Mouse (Mus musculus) limb, embryonic 14.5 days (tissue): ENCODE measurements around the gene 2010003K11Rik. TPM values are rescaled to one million over a fixed set of nuclear protein-coding genes. Genes with fewer than 3 reads are reported as not detected.

Experiments
- ATAC-seq: fragments of 200-750 bp; cut with Nextera tagmentation; 2 replicates; pipeline ENCODE4 v1.8.0; 2017; ENCODE audit warnings: low read depth, moderate number of reproducible peaks, moderate TSS enrichment; ENCODE audit not compliant: low FRiP score
- DNase-seq: peaks from one replicate; pipeline ENCODE4 v3.0.0-alpha.2; 2015; ENCODE audit warnings: low spot score
- H3K27ac ChIP-seq: fragments of 300-500 bp; sonication (generic); replicated peaks from 2 replicates; pipeline ENCODE4 v1.5.1; 2014; ENCODE audit warnings: low read depth, mild to moderate bottlenecking, low read length, moderate library complexity, mixed read lengths
- H3K27me3 ChIP-seq: fragments of 300-500 bp; sonication (generic); 2 replicates; pipeline ENCODE4 v1.6.1; 2014; ENCODE audit warnings: low read length, mixed read lengths; ENCODE audit not compliant: control insufficient read depth, insufficient read depth
- H3K36me3 ChIP-seq: fragments of 300-500 bp; sonication (generic); 2 replicates; pipeline ENCODE4 v1.6.1; 2014; ENCODE audit warnings: mild to moderate bottlenecking, low read length, moderate library complexity, mixed read lengths; ENCODE audit not compliant: control insufficient read depth, insufficient read depth
- H3K4me1 ChIP-seq: fragments of 300-500 bp; sonication (generic); 2 replicates; pipeline ENCODE4 v1.6.1; 2014; ENCODE audit warnings: antibody characterized with exemption, low read length, mixed read lengths; ENCODE audit not compliant: control insufficient read depth, insufficient read depth
- H3K4me2 ChIP-seq: fragments of 300-500 bp; sonication (generic); replicated peaks from 2 replicates; pipeline ENCODE4 v1.6.1; 2014; ENCODE audit warnings: low read depth, mild to moderate bottlenecking, low read length, moderate library complexity; ENCODE audit not compliant: severe bottlenecking
- H3K4me3 ChIP-seq: fragments of 300-500 bp; sonication (generic); replicated peaks from 2 replicates; pipeline ENCODE4 v1.5.1; 2014; ENCODE audit warnings: low read length
- H3K9ac ChIP-seq: fragments of 300-500 bp; sonication (generic); 2 replicates; pipeline ENCODE4 v1.6.1; 2014; ENCODE audit warnings: mild to moderate bottlenecking, low read depth, low read length, moderate library complexity; ENCODE audit not compliant: severe bottlenecking
- H3K9me3 ChIP-seq: fragments of 300-500 bp; sonication (generic); 2 replicates; pipeline ENCODE4 v1.6.1; 2016; ENCODE audit warnings: low read length; ENCODE audit not compliant: control insufficient read depth
- POLR2A ChIP-seq: fragments of 200-500 bp; IDR thresholded peaks from 2 replicates; pipeline ENCODE4 v1.8.0; 2012; ENCODE audit warnings: inconsistent platforms, mild to moderate bottlenecking, moderate library complexity, borderline replicate concordance; ENCODE audit not compliant: insufficient read depth, insufficient read length; ENCODE audit errors: extremely low read depth
- WGBS: fragments of 180-500 bp; shearing (Covaris S2); extraction: QIAGEN DNeasy Blood & Tissue Kit; methylation state at CpG from one replicate; pipeline ENCODE4 v1.1.7; 2014; 5-methylcytosine and 5-hydroxymethylcytosine counted together
- polyA plus RNA-seq, 2 experiments: library from polyadenylated mRNA; depleted of rRNA in 1 of 2; stranded (reverse) in 1 of 2; unstranded in 1 of 2; fragments of >200 nt; fragmentation: Nextera tagmentation in 1 of 2; extraction: Ambion mirVana in 1 of 2; gene quantifications; 2 replicates each; pipeline versions ENCODE4 v1.2.1 to v1.2.3; 2012 to 2014

Gene 2010003K11Rik
- polyA plus RNA-seq, 2 experiments, result not detected

DNA sequence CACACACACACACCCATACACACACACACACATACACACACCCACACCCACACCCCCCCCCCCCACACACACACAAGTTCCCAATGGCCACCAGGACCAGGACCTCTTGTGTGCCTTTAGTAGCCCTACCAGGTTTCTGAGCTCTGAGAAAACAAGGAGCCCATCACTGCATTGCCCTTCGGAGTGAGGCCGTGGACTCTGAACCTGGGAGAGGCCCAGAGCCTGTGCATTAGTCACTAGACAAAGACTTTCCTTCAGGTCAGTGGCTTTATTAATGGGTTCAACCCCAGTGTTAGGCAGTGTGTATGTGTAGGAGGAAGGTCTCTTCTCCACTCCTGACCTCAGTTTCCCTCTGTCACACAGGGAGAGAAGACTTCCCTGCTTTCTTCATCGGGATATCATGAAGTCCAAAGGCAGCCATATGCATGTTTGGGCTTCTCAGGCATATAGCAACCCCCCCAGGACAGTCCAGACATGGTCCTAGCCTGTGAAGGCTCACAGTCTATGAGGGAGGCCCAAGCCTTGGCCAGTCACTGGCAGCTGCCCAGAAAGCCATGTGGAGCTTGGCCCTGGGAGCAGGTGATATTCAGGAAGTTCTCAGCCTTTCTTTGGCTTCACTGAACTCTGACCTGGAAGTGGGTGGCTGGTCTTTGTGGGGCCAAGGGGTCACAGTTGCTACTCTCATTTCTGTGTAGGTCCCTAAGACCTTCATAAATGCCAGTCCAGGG is 1.7 kb downstream of the 2010003K11Rik start:
- H3K4me2 ChIP-seq, result no peak overlapping the region
- H3K4me1 ChIP-seq, result no peaks in the 10 kb centered on the region
- H3K9ac ChIP-seq, result no peak overlapping the region
- no peaks in the 10 kb centered on the region for H3K36me3 ChIP-seq
- DNase-seq (no peak), ATAC-seq (no peak)
- TF ChIP-seq POLR2A, result no peak
- H3K27ac ChIP-seq, result no peak overlapping the region
- WGBS, result 90% methylated on average over 3 of the region's 3 CpGs
- H3K27me3 ChIP-seq, result no peaks in the 10 kb centered on the region
- no peaks in the 10 kb centered on the region for H3K9me3 ChIP-seq
- H3K4me3 ChIP-seq, result no peak overlapping the region

DNA sequence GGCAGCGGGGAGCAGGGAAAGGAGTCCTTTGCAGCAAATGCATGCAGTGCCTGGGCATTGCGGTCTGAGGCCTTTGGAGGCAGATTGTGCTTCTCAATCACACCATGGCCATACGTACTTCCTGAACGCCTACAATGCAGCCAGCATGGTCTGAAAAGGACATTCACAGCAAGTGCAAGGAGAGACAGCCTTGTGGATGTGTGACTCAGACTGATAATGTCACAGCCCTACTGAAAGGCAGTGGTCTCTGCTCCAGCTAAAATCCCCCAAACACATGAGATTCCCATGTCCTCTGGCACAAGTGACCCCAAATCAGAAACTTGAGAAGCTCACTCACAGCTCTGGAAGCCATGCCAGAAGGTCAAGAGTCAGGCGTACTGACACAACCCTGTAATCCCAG is 2.6 kb downstream of the 2010003K11Rik start:
- Histone ChIP-seq H3K4me1 (no peaks in the 10 kb centered on the region), H3K4me3 (no peak overlapping the region), H3K9ac (no peak overlapping the region), H3K27ac (no peak overlapping the region), H3K4me2 (no peak overlapping the region), H3K27me3 (no peaks in the 10 kb centered on the region), H3K36me3 (no peaks in the 10 kb centered on the region), H3K9me3 (no peaks in the 10 kb centered on the region)
- DNase-seq, result no peak
- no peak for TF ChIP-seq POLR2A
- ATAC-seq, result no peak
- WGBS, result 81% methylated on average over 5 of the region's 5 CpGs

DNA sequence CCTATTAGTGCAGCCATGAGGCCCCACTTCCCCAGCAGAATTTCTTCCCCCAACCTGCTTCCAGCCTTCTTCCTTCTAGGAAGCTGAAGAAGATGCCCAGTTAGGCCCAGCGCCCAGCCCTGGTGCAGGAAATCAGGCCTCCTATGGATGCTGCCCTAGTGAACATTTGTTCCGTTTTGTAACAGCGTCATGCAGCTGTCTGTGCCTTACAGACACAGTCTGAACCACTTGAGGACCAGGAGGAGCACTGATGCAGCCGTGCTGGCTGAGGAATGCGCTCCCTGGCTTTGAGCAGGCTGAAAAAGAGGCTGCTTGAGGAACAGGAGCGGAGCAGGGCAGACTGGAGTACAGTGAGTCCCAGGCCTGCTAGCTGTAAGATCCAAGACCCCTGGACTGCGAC is 3.7 kb downstream of the 2010003K11Rik start:
- no peak for TF ChIP-seq POLR2A
- Histone ChIP-seq H3K4me2 (no peak overlapping the region), H3K4me1 (no peaks in the 10 kb centered on the region), H3K9me3 (no peaks in the 10 kb centered on the region), H3K9ac (no peak overlapping the region), H3K27me3 (no peaks in the 10 kb centered on the region), H3K36me3 (no peaks in the 10 kb centered on the region), H3K27ac (no peak overlapping the region), H3K4me3 (no peak overlapping the region)
- DNase-seq, result no peak
- no peak for ATAC-seq
- WGBS, result 70% methylated on average over 7 of the region's 7 CpGs

DNA sequence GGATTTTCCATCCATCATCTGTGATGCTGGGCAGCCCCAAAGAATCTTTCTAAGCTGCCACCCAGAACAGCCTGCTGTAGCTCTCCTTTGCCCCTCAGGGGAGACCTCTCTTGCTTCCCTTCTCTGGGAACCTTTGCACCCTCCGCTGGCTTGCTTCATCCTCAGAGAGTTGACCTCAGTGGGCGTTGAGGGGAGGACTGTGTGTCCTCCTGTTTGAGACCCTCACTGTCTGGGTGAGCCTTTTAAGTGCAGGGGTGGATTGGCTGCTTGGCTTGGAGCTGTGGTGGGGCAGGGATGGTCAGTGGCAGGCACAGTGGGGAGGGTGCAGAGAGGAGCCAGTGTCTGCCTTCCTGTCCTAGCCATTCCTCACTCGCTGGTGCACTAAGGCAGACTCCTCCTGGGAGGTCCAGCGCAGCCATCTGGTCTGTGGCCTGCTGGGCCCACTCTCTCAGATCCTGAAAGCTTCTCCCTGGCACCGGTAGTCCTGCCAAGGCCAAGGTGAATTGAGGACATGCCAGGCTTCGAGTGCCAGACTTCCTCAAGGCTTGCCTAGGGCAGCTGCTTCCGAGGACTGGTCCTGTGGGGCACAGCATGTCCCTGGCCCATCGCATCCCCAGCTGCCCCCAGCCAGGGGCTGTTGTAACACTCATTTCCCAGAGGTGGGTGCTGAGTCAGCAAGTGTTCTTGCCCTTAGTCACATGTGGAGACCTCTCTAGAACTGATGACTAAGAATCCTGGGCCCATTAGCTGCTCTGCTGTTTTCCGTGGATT is 5.7 kb downstream of the 2010003K11Rik start:
- TF ChIP-seq POLR2A, result no peak
- ATAC-seq (no peak), DNase-seq (no peak)
- Histone ChIP-seq H3K4me1 (no peaks in the 10 kb centered on the region), H3K9ac (0 out of 2 replicates have a peak overlapping the region, but pooled peaks have one; percentile 21), H3K4me3 (no peak overlapping the region), H3K27me3 (no peaks in the 10 kb centered on the region), H3K36me3 (no peaks in the 10 kb centered on the region), H3K27ac (no peak overlapping the region), H3K9me3 (no peaks in the 10 kb centered on the region), H3K4me2 (no peak overlapping the region)
- 51% methylated on average over 8 of the region's 9 CpGs for WGBS

DNA sequence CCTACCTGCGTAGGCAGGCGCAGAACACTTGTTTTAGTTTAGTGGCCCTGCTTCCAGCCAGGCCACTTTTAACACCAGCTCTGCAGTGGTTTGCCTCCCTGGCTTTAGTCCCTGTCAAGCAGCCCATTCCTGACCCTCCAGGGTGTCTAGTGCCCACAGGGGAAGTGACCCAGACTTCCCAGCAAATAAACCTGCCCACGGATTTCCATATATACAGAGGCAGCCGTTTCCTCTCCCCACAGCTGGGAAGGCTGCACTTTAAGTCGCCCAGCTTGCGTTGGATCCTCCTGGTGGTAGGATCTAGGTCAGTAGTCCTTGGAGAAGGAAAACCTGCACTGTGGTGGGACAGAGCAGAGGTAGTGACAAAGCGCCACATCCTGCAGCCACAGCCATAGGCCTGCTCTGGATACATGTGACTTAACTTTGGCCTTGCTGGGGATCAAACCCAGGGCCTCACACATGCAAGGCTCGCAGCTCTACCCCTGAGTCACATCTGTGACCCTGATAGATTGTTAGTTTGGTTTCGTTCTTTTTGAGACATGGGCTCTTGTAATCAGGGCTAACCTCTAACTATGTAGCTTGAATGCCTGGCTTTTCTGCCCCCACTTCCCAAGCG is 7.2 kb downstream of the 2010003K11Rik start:
- no peak for ATAC-seq
- H3K9me3 ChIP-seq, result no peaks in the 10 kb centered on the region
- H3K4me1 ChIP-seq, result no peaks in the 10 kb centered on the region
- no peaks in the 10 kb centered on the region for H3K27me3 ChIP-seq
- H3K36me3 ChIP-seq, result no peaks in the 10 kb centered on the region
- H3K27ac ChIP-seq, result no peak overlapping the region
- no peak overlapping the region for H3K9ac ChIP-seq
- no peak for TF ChIP-seq POLR2A
- no peak overlapping the region for H3K4me3 ChIP-seq
- no peak for DNase-seq
- WGBS, result 62% methylated on average over 10 of the region's 10 CpGs
- no peak overlapping the region for H3K4me2 ChIP-seq
